Mouse (Mus musculus) heart, adult 2 months (tissue): ENCODE data around the gene Gm21905. TPM values are rescaled to one million over a fixed set of nuclear protein-coding genes. Genes with fewer than 3 reads are reported as not detected.
A peak's percentile ranks its signal among the peaks of the same experiment; 100 is the strongest.

ENCODE experiments used
- DNase-seq, 2 experiments: peaks; one replicate each; pipeline ENCODE4 v3.0.0; 2021
- H3K27ac ChIP-seq: fragments of 200-600 bp; 2 replicates; pipeline ENCODE4 v1.8.1; 2022
- H3K27me3 ChIP-seq: fragments of 200-500 bp; 2 replicates; pipeline ENCODE4 v1.6.1; 2012; ENCODE audit warnings: mild to moderate bottlenecking, low read length, inconsistent platforms, mixed read lengths; ENCODE audit not compliant: control insufficient read depth, insufficient read depth
- H3K36me3 ChIP-seq: fragments of 200-500 bp; 2 replicates; pipeline ENCODE4 v1.6.1; 2012; ENCODE audit warnings: low read length, inconsistent platforms; ENCODE audit not compliant: control insufficient read depth, insufficient read depth
- H3K4me1 ChIP-seq: fragments of 200-500 bp; 2 replicates; pipeline ENCODE4 v1.6.1; 2011; ENCODE audit warnings: low read length; ENCODE audit not compliant: control insufficient read depth, insufficient read depth
- H3K4me3 ChIP-seq: fragments of 200-600 bp; 2 replicates; pipeline ENCODE4 v1.8.1; 2022
- H3K79me2 ChIP-seq: fragments of 200-500 bp; replicated peaks from 2 replicates; pipeline ENCODE4 v1.6.1; 2012; ENCODE audit warnings: mild to moderate bottlenecking, inconsistent platforms, low read length, moderate library complexity, mixed read lengths; ENCODE audit not compliant: control insufficient read depth, insufficient read depth
- H3K9ac ChIP-seq: fragments of 200-500 bp; 2 replicates; pipeline ENCODE4 v1.6.1; 2012; ENCODE audit warnings: low read depth, mild to moderate bottlenecking, control low read depth, inconsistent platforms, low read length, mixed read lengths
- CTCF ChIP-seq: fragments of 200-600 bp; IDR thresholded peaks from 2 replicates; pipeline ENCODE4 v1.8.1; 2022; ENCODE audit warnings: antibody characterized with exemption, mild to moderate bottlenecking, moderate library complexity
- EP300 ChIP-seq: fragments of 200-500 bp; IDR thresholded peaks from 2 replicates; pipeline ENCODE4 v1.6.1; 2011; ENCODE audit warnings: low read depth, low read length, control low read depth; ENCODE audit not compliant: insufficient read depth
- POLR2A ChIP-seq: fragments of 200-500 bp; IDR thresholded peaks from 2 replicates; pipeline ENCODE4 v1.6.1; 2011; ENCODE audit warnings: mild to moderate bottlenecking, low read depth, low read length, control low read depth; ENCODE audit not compliant: insufficient read depth
- WGBS: fragments of 180-500 bp; shearing (Covaris S2); methylation state at CpG from one replicate; pipeline ENCODE4 v1.1.7; 2018; 5-methylcytosine and 5-hydroxymethylcytosine counted together
- intact Hi-C: fragments of 180-260 bp; cut with DNase I; formaldehyde crosslinking; loops from one replicate; pipeline ENCODE4 v1.15.1; 2025
- polyA plus RNA-seq: library from polyadenylated mRNA; depleted of rRNA; stranded (reverse); fragments of >200 nt; gene quantifications from 2 replicates; pipeline ENCODE4 v1.2.3, GENCODE M21; 2012; rRNA removed
- total RNA-seq, 2 experiments: library from RNA; stranded (reverse); gene quantifications; 2 replicates each; pipeline ENCODE4 v1.2.3; 2021

Gene Gm21905
- total and polyA plus RNA-seq, 3 experiments: not detected

GRCm38 (mm10) chr5:67931623-67932022 is 14.6 kb downstream of the Gm21905 start:
- TF ChIP-seq CTCF (no peak), EP300 (0 out of 2 replicates have a peak, but pooled peaks have one; percentile 36), POLR2A (no peak)
- WGBS: 22% methylated on average over 2 of the region's 2 CpGs
- Histone ChIP-seq H3K27me3 (no peaks in the 10 kb centered on the region), H3K4me1 (peaks cover 2% of the 10 kb centered on the region), H3K27ac (no peak overlapping the region), H3K4me3 (no peak overlapping the region), H3K9ac (no peak overlapping the region), H3K79me2 (no peaks in the 10 kb centered on the region), H3K36me3 (no peaks in the 10 kb centered on the region)
- intact Hi-C loops: no loop called here
- no peak for DNase-seq

GRCm38 (mm10) chr5:67930584-67930983 is 15.6 kb downstream of the Gm21905 start:
- no peaks in the 10 kb centered on the region for H3K36me3 ChIP-seq
- DNase-seq: no peak
- H3K79me2 ChIP-seq: no peaks in the 10 kb centered on the region
- peaks cover 2% of the 10 kb centered on the region for H3K4me1 ChIP-seq
- no peak overlapping the region for H3K27ac ChIP-seq
- WGBS: 31% methylated on average over 4 of the region's 4 CpGs
- no peak overlapping the region for H3K9ac ChIP-seq
- TF ChIP-seq EP300 (no peak), POLR2A (no peak), CTCF (no peak)
- no peaks in the 10 kb centered on the region for H3K27me3 ChIP-seq
- H3K4me3 ChIP-seq: no peak overlapping the region
- intact Hi-C loops: no loop called here

- no peak overlapping the region for H3K27ac ChIP-seq
- TF ChIP-seq EP300 (no peak), CTCF (no peak), POLR2A (no peak)
- no peak for DNase-seq
- intact Hi-C loops: no loop called here
- H3K9ac ChIP-seq: no peak overlapping the region
- H3K4me3 ChIP-seq: no peak overlapping the region
- H3K36me3 ChIP-seq: no peaks in the 10 kb centered on the region
- no peaks in the 10 kb centered on the region for H3K27me3 ChIP-seq
- 51% methylated on average over 2 of the region's 2 CpGs for WGBS
- H3K4me1 ChIP-seq: no peaks in the 10 kb centered on the region
- H3K79me2 ChIP-seq: no peaks in the 10 kb centered on the region
These were observed 41.7 kb downstream of the Gm21905 start for GRCm38 (mm10) chr5:67904555-67904954.

GRCm38 (mm10) chr5:67898921-67899320 is 47.3 kb downstream of the Gm21905 start:
- TF ChIP-seq CTCF: no peak
- no peak for TF ChIP-seq EP300
- TF ChIP-seq POLR2A: no peak
- no peaks in the 10 kb centered on the region for H3K36me3 ChIP-seq
- intact Hi-C loops: no loop called here
- H3K4me3 ChIP-seq: no peak overlapping the region
- 83% methylated on average over 1 of the region's 1 CpGs for WGBS
- no peaks in the 10 kb centered on the region for H3K79me2 ChIP-seq
- H3K27ac ChIP-seq: no peak overlapping the region
- H3K27me3 ChIP-seq: no peaks in the 10 kb centered on the region
- no peak overlapping the region for H3K9ac ChIP-seq
- DNase-seq: no peak
- H3K4me1 ChIP-seq: no peaks in the 10 kb centered on the region

GRCm38 (mm10) chr5:67884422-67885210 is 61.6 kb downstream of the Gm21905 start:
- no peaks in the 10 kb centered on the region for H3K36me3 ChIP-seq
- H3K9ac ChIP-seq: no peak overlapping the region
- no peaks in the 10 kb centered on the region for H3K79me2 ChIP-seq
- intact Hi-C loops: no loop called here
- 81% methylated on average over 9 of the region's 9 CpGs for WGBS
- no peak for DNase-seq
- H3K27me3 ChIP-seq: no peaks in the 10 kb centered on the region
- H3K4me1 ChIP-seq: no peaks in the 10 kb centered on the region
- H3K4me3 ChIP-seq: no peak overlapping the region
- no peak overlapping the region for H3K27ac ChIP-seq
- no peak for TF ChIP-seq EP300
- no peak for TF ChIP-seq POLR2A
- no peak for TF ChIP-seq CTCF

GRCm38 (mm10) chr5:67883564-67884171 is 62.6 kb downstream of the Gm21905 start:
- WGBS: 69% methylated on average over 1 of the region's 1 CpGs
- intact Hi-C loops: no loop called here
- Histone ChIP-seq H3K36me3 (no peaks in the 10 kb centered on the region), H3K4me3 (no peak overlapping the region), H3K9ac (no peak overlapping the region), H3K4me1 (no peaks in the 10 kb centered on the region), H3K27ac (no peak overlapping the region), H3K79me2 (no peaks in the 10 kb centered on the region), H3K27me3 (no peaks in the 10 kb centered on the region)
- DNase-seq: no peak
- TF ChIP-seq EP300 (no peak), POLR2A (no peak), CTCF (no peak)

Other genes with a start within 250 kb of the Gm21905 start
- 10 to 100 TPM; 21.8 to 21.9 TPM for gene Atp8a1, start 99.0 kb downstream of the Gm21905 start, total RNA-seq
- 8.8 and 15.3 TPM in 2 replicates for gene Atp8a1, start 99.0 kb downstream of the Gm21905 start, polyA plus RNA-seq
- gene Gm5108, start 4.8 kb downstream of the Gm21905 start, total RNA-seq: not detected
- not detected in 2 replicates for gene Gm5108, start 4.8 kb downstream of the Gm21905 start, polyA plus RNA-seq
- not detected for gene Grxcr1, start 85.4 kb upstream of the Gm21905 start, total RNA-seq
- gene Grxcr1, start 85.4 kb upstream of the Gm21905 start, polyA plus RNA-seq: not detected in 2 replicates